Mouse (Mus musculus) stomach, postnatal 0 days (tissue): ENCODE results near the gene Rrp8.

Experiments used
- CTCF ChIP-seq: IDR thresholded peaks from 2 replicates; pipeline ENCODE4 v1.5.1; 2016; ENCODE audit warnings: antibody characterized with exemption, low read depth, mild to moderate bottlenecking, moderate library complexity
- EP300 ChIP-seq: optimal IDR thresholded peaks from 2 replicates; pipeline ENCODE3; 2016; ENCODE audit warnings: antibody characterized with exemption

DNA sequence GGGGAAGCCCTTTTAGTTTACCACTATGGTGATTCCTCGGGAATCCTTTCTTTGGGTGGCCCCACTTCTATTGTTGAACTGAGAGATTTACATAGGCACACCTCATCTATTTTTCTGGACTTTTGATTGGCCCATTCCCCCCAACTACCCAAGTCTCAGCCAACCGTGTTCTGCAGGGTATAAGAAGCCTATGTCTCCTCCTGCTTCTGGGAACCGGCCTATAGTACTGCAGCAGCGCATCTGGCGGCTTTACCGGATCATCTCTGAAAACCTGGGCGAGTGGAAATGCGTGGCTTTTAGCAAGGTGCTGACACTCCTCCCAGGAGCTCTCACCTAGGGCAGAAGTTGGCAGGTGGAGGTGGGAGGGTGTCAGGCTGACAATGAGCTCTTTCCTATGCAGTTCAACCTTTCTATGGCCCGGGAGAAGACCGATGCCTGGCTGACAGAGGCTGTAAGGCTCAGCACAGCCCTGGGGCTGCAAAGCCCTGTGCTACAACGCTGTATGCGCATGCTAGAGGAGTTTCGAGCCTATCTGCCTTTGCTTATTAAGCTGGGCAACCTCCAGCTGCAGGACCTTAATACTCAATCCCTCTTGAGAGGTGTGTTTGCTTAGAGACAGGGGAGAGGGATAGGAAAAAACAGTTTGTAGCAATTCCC, 51.5 kb downstream of the Rrp8 start:
- TF ChIP-seq CTCF (no peak), EP300 (no peak)
